Mouse (Mus musculus): ENCODE measurements around the gene Kcnk7. TPM values are rescaled to one million over a fixed set of nuclear protein-coding genes. Genes with fewer than 3 reads are reported as not detected.
"Not testable (repeated sequence)": the region's sequence is repeated elsewhere in the genome, so short reads cannot be mapped to it uniquely, and the experiment has no call there.

The Kcnk7 gene
- polyA plus RNA-seq, 1 experiment from 2014 or later = 0.21 TPM

GRCm38 (mm10) chr19:5685431-5685830 lies 18.7 kb upstream of the Kcnk7 start:
- Histone ChIP-seq H3K9me3 (no peaks in the 10 kb centered on the region), H3K27me3 (ENCODE audit: insufficient read depth, poor library complexity, severe bottlenecking) (no peaks in the 10 kb centered on the region), H3K4me3 (peak overlapping the region; percentile 13; the same call in 1 of the 2 replicates), H3K36me3 (peaks cover 72% of the 10 kb centered on the region), H3K27ac (no peak overlapping the region), H3K4me1 (replicated peaks) (peaks cover 25% of the 10 kb centered on the region)
- WGBS = 93% methylated on average over 19 of the region's 19 CpGs
- no peak for DNase-seq (ENCODE audit: low spot score)

GRCm38 (mm10) chr19:5685861-5686260 lies 18.3 kb upstream of the Kcnk7 start:
- no peak for DNase-seq (ENCODE audit: low spot score)
- H3K27me3 ChIP-seq (ENCODE audit: insufficient read depth, poor library complexity, severe bottlenecking) = no peaks in the 10 kb centered on the region
- H3K4me1 ChIP-seq (replicated peaks) = peaks cover 30% of the 10 kb centered on the region
- 94% methylated on average over 11 of the region's 11 CpGs for WGBS
- H3K9me3 ChIP-seq = no peaks in the 10 kb centered on the region
- H3K27ac ChIP-seq = no peak overlapping the region
- H3K4me3 ChIP-seq = no peak overlapping the region
- H3K36me3 ChIP-seq = peaks cover 72% of the 10 kb centered on the region

- Histone ChIP-seq H3K4me1 (replicated peaks) (peaks cover 35% of the 10 kb centered on the region), H3K27me3 (ENCODE audit: insufficient read depth, poor library complexity, severe bottlenecking) (no peaks in the 10 kb centered on the region), H3K36me3 (peaks cover 72% of the 10 kb centered on the region), H3K27ac (no peak overlapping the region), H3K4me3 (no peak overlapping the region), H3K9me3 (no peaks in the 10 kb centered on the region)
- 91% methylated on average over 13 of the region's 13 CpGs for WGBS
- DNase-seq (ENCODE audit: low spot score) = no peak
Measured at GRCm38 (mm10) chr19:5686437-5686836, 17.7 kb upstream of the Kcnk7 start.

- H3K9me3 ChIP-seq = not testable (repeated sequence)
- peaks cover 72% of the 10 kb centered on the region for H3K36me3 ChIP-seq
Measured at GRCm38 (mm10) chr19:5686954-5687353, 17.2 kb upstream of the Kcnk7 start.

GRCm38 (mm10) chr19:5687738-5688137 lies 16.4 kb upstream of the Kcnk7 start:
- no peaks in the 10 kb centered on the region for H3K27me3 ChIP-seq (ENCODE audit: insufficient read depth, poor library complexity, severe bottlenecking)
- H3K9me3 ChIP-seq = no peaks in the 10 kb centered on the region
- 21% methylated on average over 9 of the region's 9 CpGs for WGBS
- DNase-seq (ENCODE audit: low spot score) = no peak
- peaks cover 72% of the 10 kb centered on the region for H3K36me3 ChIP-seq
- peak overlapping the region; percentile 91 for H3K27ac ChIP-seq
- H3K4me3 ChIP-seq = peak overlapping the region; percentile 90
- peaks cover 48% of the 10 kb centered on the region for H3K4me1 ChIP-seq (replicated peaks)

More at GRCm38 (mm10) chr19:5686954-5687353, 17.2 kb upstream of the Kcnk7 start:
- not testable (repeated sequence) for DNase-seq (ENCODE audit: low spot score); H3K27ac ChIP-seq; H3K27me3 ChIP-seq (ENCODE audit: insufficient read depth, poor library complexity, severe bottlenecking)
- H3K4me1 ChIP-seq (replicated peaks) = peaks cover 41% of the 10 kb centered on the region
- peak overlapping the region; percentile 90 for H3K4me3 ChIP-seq
- WGBS = 95% methylated on average over 12 of the region's 12 CpGs

GRCm38 (mm10) chr19:5688200-5689087 lies 15.7 kb upstream of the Kcnk7 start, which contains the start of the genes Map3k11 and Pcnx3:
Gene Map3k11 (plus strand): TSS chr19:5688742.
Gene Pcnx3 (minus strand): TSS chr19:5688908.
- Histone ChIP-seq H3K4me3 (peak within 1 kb of the TSS; percentile 90), H3K4me1 (replicated peaks) (peaks cover 56% of the 10 kb centered on the region), H3K36me3 (peaks cover 72% of the 10 kb centered on the region), H3K9me3 (no peaks in the 10 kb centered on the region), H3K27me3 (ENCODE audit: insufficient read depth, poor library complexity, severe bottlenecking) (no peaks in the 10 kb centered on the region), H3K27ac (peak within 1 kb of the TSS; percentile 91)
- peak; percentile 98 for DNase-seq (ENCODE audit: low spot score)
- WGBS = under 1% methylated on average over 69 of the region's 69 CpGs

GRCm38 (mm10) chr19:5689088-5689428 lies 15.1 kb upstream of the Kcnk7 start:
- peaks cover 61% of the 10 kb centered on the region for H3K4me1 ChIP-seq (replicated peaks)

GRCm38 (mm10) chr19:5689565-5690342 lies 14.4 kb upstream of the Kcnk7 start:
- H3K27ac ChIP-seq = peak overlapping the region; percentile 91
- H3K4me3 ChIP-seq = peak overlapping the region; percentile 90
- DNase-seq (ENCODE audit: low spot score) = peak; percentile 78
- H3K27me3 ChIP-seq (ENCODE audit: insufficient read depth, poor library complexity, severe bottlenecking) = peaks cover 9% of the 10 kb centered on the region
- H3K9me3 ChIP-seq = no peaks in the 10 kb centered on the region
- H3K4me1 ChIP-seq (replicated peaks) = peaks cover 61% of the 10 kb centered on the region
- 12% methylated on average over 42 of the region's 42 CpGs for WGBS
- peaks cover 72% of the 10 kb centered on the region for H3K36me3 ChIP-seq

More at GRCm38 (mm10) chr19:5689088-5689428, 15.1 kb upstream of the Kcnk7 start:
- Histone ChIP-seq H3K27me3 (ENCODE audit: insufficient read depth, poor library complexity, severe bottlenecking) (0 out of 2 replicates have a peak, but pooled peaks cover 2% of the 10 kb centered on the region), H3K9me3 (no peaks in the 10 kb centered on the region), H3K4me3 (peak overlapping the region; percentile 90), H3K27ac (peak overlapping the region; percentile 91), H3K36me3 (peaks cover 72% of the 10 kb centered on the region)
- DNase-seq (ENCODE audit: low spot score) = no peak
- 1% methylated on average over 7 of the region's 7 CpGs for WGBS

- Histone ChIP-seq H3K9me3 (no peaks in the 10 kb centered on the region), H3K27me3 (ENCODE audit: insufficient read depth, poor library complexity, severe bottlenecking) (peaks cover 15% of the 10 kb centered on the region), H3K27ac (peak overlapping the region; percentile 91), H3K36me3 (peaks cover 72% of the 10 kb centered on the region), H3K4me1 (replicated peaks) (peaks cover 65% of the 10 kb centered on the region), H3K4me3 (peak overlapping the region; percentile 90)
- DNase-seq (ENCODE audit: low spot score) = no peak
- 71% methylated on average over 15 of the region's 15 CpGs for WGBS
Measured at GRCm38 (mm10) chr19:5690343-5690735, 13.8 kb upstream of the Kcnk7 start.

- Histone ChIP-seq H3K27ac (peak overlapping the region; percentile 68; the same call in 1 of the 2 replicates), H3K27me3 (ENCODE audit: insufficient read depth, poor library complexity, severe bottlenecking) (peaks cover 19% of the 10 kb centered on the region), H3K9me3 (no peaks in the 10 kb centered on the region), H3K4me1 (replicated peaks) (peaks cover 76% of the 10 kb centered on the region), H3K4me3 (peak overlapping the region; percentile 90), H3K36me3 (peaks cover 72% of the 10 kb centered on the region)
- DNase-seq (ENCODE audit: low spot score) = no peak
- WGBS = 87% methylated on average over 5 of the region's 5 CpGs
Measured at GRCm38 (mm10) chr19:5691601-5692000, 12.6 kb upstream of the Kcnk7 start.

- Histone ChIP-seq H3K4me3 (peak overlapping the region; percentile 90), H3K4me1 (replicated peaks) (peaks cover 72% of the 10 kb centered on the region), H3K27ac (peak overlapping the region; percentile 68)
Measured at GRCm38 (mm10) chr19:5692086-5692912, 11.9 kb upstream of the Kcnk7 start.

GRCm38 (mm10) chr19:5692913-5693396 lies 11.2 kb upstream of the Kcnk7 start:
- H3K4me1 ChIP-seq (replicated peaks) = peaks cover 65% of the 10 kb centered on the region
- H3K27ac ChIP-seq = peak overlapping the region; percentile 68
- peaks cover 19% of the 10 kb centered on the region for H3K27me3 ChIP-seq (ENCODE audit: insufficient read depth, poor library complexity, severe bottlenecking)
- H3K9me3 ChIP-seq = no peaks in the 10 kb centered on the region
- H3K4me3 ChIP-seq = peak overlapping the region; percentile 90
- no peak for DNase-seq (ENCODE audit: low spot score)
- 80% methylated on average over 10 of the region's 10 CpGs for WGBS
- peaks cover 78% of the 10 kb centered on the region for H3K36me3 ChIP-seq

More at GRCm38 (mm10) chr19:5692086-5692912, 11.9 kb upstream of the Kcnk7 start:
- DNase-seq (ENCODE audit: low spot score) = no peak
- Histone ChIP-seq H3K9me3 (no peaks in the 10 kb centered on the region), H3K36me3 (peaks cover 73% of the 10 kb centered on the region), H3K27me3 (ENCODE audit: insufficient read depth, poor library complexity, severe bottlenecking) (peaks cover 19% of the 10 kb centered on the region)
- 64% methylated on average over 10 of the region's 10 CpGs for WGBS

All from hindbrain, embryonic 10.5 days (tissue).